Mouse (Mus musculus) megakaryocyte, adult 5-6 weeks (primary cell): ENCODE results near the gene Fbxw16. TPM values are rescaled to one million over a fixed set of nuclear protein-coding genes. Genes with fewer than 3 reads are reported as not detected.
"Not testable (repeated sequence)": the region's sequence is repeated elsewhere in the genome, so short reads cannot be mapped to it uniquely, and the experiment has no call there.

ENCODE experiments used
- ATAC-seq: 2 replicates; pipeline ENCODE4 v1.8.0; 2016; ENCODE audit warnings: mild to moderate bottlenecking, inconsistent platforms; ENCODE audit not compliant: poor library complexity, severe bottlenecking
- total RNA-seq, 2 experiments: library from RNA; stranded (forward) in 1 of 2; stranded (reverse) in 1 of 2; fragments of 153-499, 151-499 nt in 1 of 2; fragments of 221-1000, 200-1000 nt in 1 of 2; gene quantifications; 2 replicates each; pipeline versions ENCODE4 v1.2.3 to v1.2.4; 2015 to 2017

Gene Fbxw16
- total RNA-seq (2015) (not detected in 2 replicates), total RNA-seq (2017) (not detected in 2 replicates)

DNA sequence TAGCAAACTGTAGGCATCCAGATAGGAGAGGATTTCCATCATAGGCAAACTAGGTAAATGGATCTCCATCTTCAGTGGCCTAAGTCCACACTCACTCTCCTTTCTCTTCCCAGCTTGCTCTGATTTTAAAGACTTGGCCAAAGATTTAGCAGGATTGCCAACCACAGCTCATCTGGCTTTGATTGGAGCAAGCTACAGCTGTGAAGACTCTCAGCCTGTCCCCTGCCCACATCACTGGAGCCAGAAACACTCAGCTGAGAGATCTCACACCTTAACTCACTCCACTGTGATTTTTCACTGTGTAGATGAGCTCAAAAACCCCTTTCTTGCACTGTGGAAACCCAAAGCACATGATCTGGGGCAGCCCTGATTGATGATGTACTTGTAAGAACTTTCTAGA is at the start of gene Fbxw16:
Fbxw16 (minus strand) TSS at position 101 of the 400 bp plus-strand sequence.
- no peak for ATAC-seq

- ATAC-seq, result not testable (repeated sequence)
Measured at GRCm38 (mm10) chr9:109495775-109496174, 46.8 kb upstream of the Fbxw16 start, which contains the start of gene Fbxw19. Gene Fbxw19 (minus strand): TSS chr9:109495875.

GRCm38 (mm10) chr9:109432956-109433355 is 16.0 kb downstream of the Fbxw16 start:
- no peak for ATAC-seq

GRCm38 (mm10) chr9:109404196-109404595 is 44.7 kb downstream of the Fbxw16 start, which contains the start of gene Fbxw22:
Gene Fbxw22 (minus strand): TSS chr9:109404296.
- not testable (repeated sequence) for ATAC-seq

Other genes with a start within 250 kb of the Fbxw16 start
- not detected in 2 replicates for gene Fbxw20, start 214.4 kb downstream of the Fbxw16 start, total RNA-seq (2015)
- not detected in 2 replicates for gene Fbxw20, start 214.4 kb downstream of the Fbxw16 start, total RNA-seq (2017)
- not detected in 2 replicates for gene Fbxw14, start 161.5 kb downstream of the Fbxw16 start, total RNA-seq (2015)
- gene Fbxw14, start 161.5 kb downstream of the Fbxw16 start, total RNA-seq (2017), result not detected in 2 replicates
- gene Fbxw28, start 109.5 kb downstream of the Fbxw16 start, total RNA-seq (2015), result not detected in 2 replicates
- gene Fbxw28, start 109.5 kb downstream of the Fbxw16 start, total RNA-seq (2017), result not detected in 2 replicates
- not detected in 2 replicates for gene Fbxw22, start 44.8 kb downstream of the Fbxw16 start, total RNA-seq (2015)
- not detected in 2 replicates for gene Fbxw22, start 44.8 kb downstream of the Fbxw16 start, total RNA-seq (2017)
- not detected in 2 replicates for gene Fbxw19, start 46.7 kb upstream of the Fbxw16 start, total RNA-seq (2015)
- gene Fbxw19, start 46.7 kb upstream of the Fbxw16 start, total RNA-seq (2017), result 0.26 TPM in 1 of 2 replicates, not detected in the other
- gene Fbxw15, start 119.1 kb upstream of the Fbxw16 start, total RNA-seq (2015), result not detected in 2 replicates
- not detected in 2 replicates for gene Fbxw15, start 119.1 kb upstream of the Fbxw16 start, total RNA-seq (2017)
- not detected in 2 replicates for gene Fbxw24, start 176.9 kb upstream of the Fbxw16 start, total RNA-seq (2015)
- gene Fbxw24, start 176.9 kb upstream of the Fbxw16 start, total RNA-seq (2017), result not detected in 2 replicates
- gene Fbxw25, start 215.5 kb upstream of the Fbxw16 start, total RNA-seq (2015), result 0.14 TPM in 1 of 2 replicates, not detected in the other
- not detected in 2 replicates for gene Fbxw25, start 215.5 kb upstream of the Fbxw16 start, total RNA-seq (2017)